Mouse (Mus musculus) heart, adult 2 months (tissue): ENCODE results near the gene Sirt3. TPM values are rescaled to one million over a fixed set of nuclear protein-coding genes. Genes with fewer than 3 reads are reported as not detected.
A peak's percentile ranks its signal among the peaks of the same experiment; 100 is the strongest.

Source experiments
- DNase-seq, 2 experiments: peaks; one replicate each; pipeline ENCODE4 v3.0.0; 2021
- H3K27ac ChIP-seq: fragments of 200-600 bp; 2 replicates; pipeline ENCODE4 v1.8.1; 2022
- H3K27me3 ChIP-seq: fragments of 200-500 bp; 2 replicates; pipeline ENCODE4 v1.6.1; 2012; ENCODE audit warnings: mild to moderate bottlenecking, low read length, inconsistent platforms, mixed read lengths; ENCODE audit not compliant: control insufficient read depth, insufficient read depth
- H3K36me3 ChIP-seq: fragments of 200-500 bp; 2 replicates; pipeline ENCODE4 v1.6.1; 2012; ENCODE audit warnings: low read length, inconsistent platforms; ENCODE audit not compliant: control insufficient read depth, insufficient read depth
- H3K4me1 ChIP-seq: fragments of 200-500 bp; 2 replicates; pipeline ENCODE4 v1.6.1; 2011; ENCODE audit warnings: low read length; ENCODE audit not compliant: control insufficient read depth, insufficient read depth
- H3K4me3 ChIP-seq: fragments of 200-600 bp; 2 replicates; pipeline ENCODE4 v1.8.1; 2022
- H3K79me2 ChIP-seq: fragments of 200-500 bp; replicated peaks from 2 replicates; pipeline ENCODE4 v1.6.1; 2012; ENCODE audit warnings: mild to moderate bottlenecking, inconsistent platforms, low read length, moderate library complexity, mixed read lengths; ENCODE audit not compliant: control insufficient read depth, insufficient read depth
- H3K9ac ChIP-seq: fragments of 200-500 bp; 2 replicates; pipeline ENCODE4 v1.6.1; 2012; ENCODE audit warnings: low read depth, mild to moderate bottlenecking, control low read depth, inconsistent platforms, low read length, mixed read lengths
- CTCF ChIP-seq: fragments of 200-600 bp; IDR thresholded peaks from 2 replicates; pipeline ENCODE4 v1.8.1; 2022; ENCODE audit warnings: antibody characterized with exemption, mild to moderate bottlenecking, moderate library complexity
- EP300 ChIP-seq: fragments of 200-500 bp; IDR thresholded peaks from 2 replicates; pipeline ENCODE4 v1.6.1; 2011; ENCODE audit warnings: low read depth, low read length, control low read depth; ENCODE audit not compliant: insufficient read depth
- POLR2A ChIP-seq: fragments of 200-500 bp; IDR thresholded peaks from 2 replicates; pipeline ENCODE4 v1.6.1; 2011; ENCODE audit warnings: mild to moderate bottlenecking, low read depth, low read length, control low read depth; ENCODE audit not compliant: insufficient read depth
- WGBS: fragments of 180-500 bp; shearing (Covaris S2); methylation state at CpG from one replicate; pipeline ENCODE4 v1.1.7; 2018; 5-methylcytosine and 5-hydroxymethylcytosine counted together
- intact Hi-C: fragments of 180-260 bp; cut with DNase I; formaldehyde crosslinking; loops from one replicate; pipeline ENCODE4 v1.15.1; 2025
- polyA plus RNA-seq: library from polyadenylated mRNA; depleted of rRNA; stranded (reverse); fragments of >200 nt; gene quantifications from 2 replicates; pipeline ENCODE4 v1.2.3, GENCODE M21; 2012
- total RNA-seq, 2 experiments: library from RNA; stranded (reverse); gene quantifications; 2 replicates each; pipeline ENCODE4 v1.2.3; 2021

Gene Sirt3
- total and polyA plus RNA-seq, 3 experiments, result 53.1 to 86.9 (median 60.6) TPM

DNA sequence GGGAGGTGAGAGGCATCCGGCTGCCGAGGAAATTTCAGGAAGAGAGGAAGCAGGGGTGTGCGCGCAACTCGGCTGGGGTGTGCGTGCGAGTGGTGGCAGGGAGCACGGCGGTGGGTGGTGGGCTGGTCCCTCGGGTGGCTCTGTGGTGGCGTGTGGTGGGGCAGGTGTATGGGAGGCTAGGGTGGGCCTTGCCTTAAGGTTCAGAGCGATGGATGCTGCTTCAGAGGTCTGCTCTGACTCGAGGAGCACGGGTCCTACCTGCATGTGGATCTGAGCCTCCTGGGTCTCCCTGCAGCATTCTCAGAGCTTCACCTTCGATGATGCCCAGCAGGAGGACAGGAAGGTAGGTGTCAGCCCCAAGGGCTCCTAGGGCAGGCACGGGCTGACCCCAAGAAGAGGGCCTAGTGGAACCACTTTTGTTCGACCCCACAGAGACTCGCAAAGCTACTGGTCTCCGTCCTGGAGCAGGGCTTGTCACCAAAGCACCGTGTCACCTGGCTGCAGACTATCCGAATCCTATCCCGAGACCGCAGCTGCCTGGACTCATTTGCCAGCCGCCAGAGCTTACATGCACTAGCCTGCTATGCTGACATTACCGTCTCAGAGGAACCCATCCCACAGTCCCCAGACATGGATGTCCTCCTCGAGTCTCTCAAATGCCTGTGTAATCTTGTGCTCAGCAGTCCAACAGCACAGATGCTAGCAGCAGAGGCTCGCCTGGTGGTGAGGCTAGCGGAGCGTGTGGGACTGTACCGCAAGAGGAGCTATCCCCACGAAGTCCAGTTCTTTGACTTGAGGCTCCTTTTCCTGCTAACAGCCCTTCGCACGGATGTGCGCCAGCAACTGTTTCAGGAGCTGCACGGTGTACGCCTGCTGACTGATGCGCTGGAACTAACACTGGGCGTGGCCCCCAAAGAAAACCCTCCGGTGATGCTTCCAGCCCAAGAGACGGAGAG, 24.3 kb downstream of the Sirt3 start, which contains the start of gene Bet1l:
Gene Bet1l (minus strand): TSS at position 28 of the 956 bp plus-strand sequence.
- peak within 1 kb of the TSS; percentile 93 for H3K27ac ChIP-seq
- intact Hi-C loops, result loop anchor here (1.0 to 5.0 kb wide), 2 partner anchors 24 to 314 kb away; partner anchors contain the start of genes Rnh1 and Sirt3

DNA sequence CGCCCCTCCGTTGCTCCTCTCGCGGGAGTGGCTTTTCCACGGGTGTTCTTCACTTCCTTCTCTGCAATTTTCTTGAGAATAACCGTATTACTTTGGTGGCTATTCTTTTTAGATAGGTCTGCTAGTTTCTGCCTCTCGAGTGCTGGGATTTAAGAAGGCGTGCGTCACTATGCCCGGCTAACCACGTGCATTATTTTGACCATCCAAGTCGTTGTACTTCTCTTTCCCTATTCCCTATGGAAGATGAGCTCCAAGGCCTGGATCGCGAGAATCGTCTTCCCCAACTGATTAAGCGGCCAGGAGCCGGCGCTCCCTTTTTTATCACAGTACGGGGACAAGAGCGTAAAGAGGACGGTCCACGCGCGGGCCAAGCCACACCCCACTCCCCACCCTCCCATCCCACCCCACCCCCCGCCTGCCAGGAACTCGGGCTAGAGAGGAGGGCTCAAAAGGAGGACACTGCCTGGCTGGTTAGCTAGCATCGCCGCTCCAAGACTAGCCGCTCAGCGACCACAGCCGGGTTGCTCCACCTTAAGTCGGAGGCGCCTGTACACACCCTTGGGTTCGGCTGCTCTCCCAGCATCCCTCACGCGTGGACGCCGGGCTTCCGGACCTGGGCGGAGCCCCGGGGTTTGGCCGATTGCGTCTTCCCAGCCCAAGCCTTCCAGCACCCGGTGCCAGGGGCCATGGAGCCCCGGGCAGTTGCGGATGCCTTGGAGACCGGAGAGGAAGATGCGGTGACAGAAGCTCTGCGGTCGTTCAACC, 25.1 kb downstream of the Sirt3 start, which contains the start of gene Ric8a:
Gene Ric8a (plus strand): TSS at position 173 of the 765 bp plus-strand sequence.
- TF ChIP-seq POLR2A, result peak; percentile 75
- TF ChIP-seq EP300, result no peak
- DNase-seq, result peak; percentile 95
- H3K4me3 ChIP-seq, result peak within 1 kb of the TSS; percentile 93
- peak within 1 kb of the TSS; percentile 93 for H3K27ac ChIP-seq
- H3K79me2 ChIP-seq, result no peaks in the 10 kb centered on the region; the same call in 1 of the 2 replicates
- peak within 1 kb of the TSS; percentile 87 for H3K9ac ChIP-seq
- H3K4me1 ChIP-seq, result peaks cover 8% of the 10 kb centered on the region
- intact Hi-C loops, result loop anchor here (1.0 to 5.0 kb wide), 2 partner anchors 25 to 315 kb away; partner anchors contain the start of genes Rnh1 and Sirt3
- under 1% methylated on average over 50 of the region's 50 CpGs for WGBS
- H3K36me3 ChIP-seq, result no peaks in the 10 kb centered on the region
- H3K27me3 ChIP-seq, result no peaks in the 10 kb centered on the region

More for the DNA sequence above, 24.3 kb downstream of the Sirt3 start, which contains the start of gene Bet1l:
- H3K4me1 ChIP-seq, result peaks cover 8% of the 10 kb centered on the region
- H3K4me3 ChIP-seq, result peak within 1 kb of the TSS; percentile 93
- H3K9ac ChIP-seq, result peak within 1 kb of the TSS; percentile 87
- WGBS, result 19% methylated on average over 40 of the region's 40 CpGs
- no peaks in the 10 kb centered on the region for H3K27me3 ChIP-seq
- H3K79me2 ChIP-seq, result no peaks in the 10 kb centered on the region; the same call in 1 of the 2 replicates
- no peak for DNase-seq
- no peaks in the 10 kb centered on the region for H3K36me3 ChIP-seq
- no peak for TF ChIP-seq CTCF
- TF ChIP-seq POLR2A, result no peak
- no peak for TF ChIP-seq EP300

DNA sequence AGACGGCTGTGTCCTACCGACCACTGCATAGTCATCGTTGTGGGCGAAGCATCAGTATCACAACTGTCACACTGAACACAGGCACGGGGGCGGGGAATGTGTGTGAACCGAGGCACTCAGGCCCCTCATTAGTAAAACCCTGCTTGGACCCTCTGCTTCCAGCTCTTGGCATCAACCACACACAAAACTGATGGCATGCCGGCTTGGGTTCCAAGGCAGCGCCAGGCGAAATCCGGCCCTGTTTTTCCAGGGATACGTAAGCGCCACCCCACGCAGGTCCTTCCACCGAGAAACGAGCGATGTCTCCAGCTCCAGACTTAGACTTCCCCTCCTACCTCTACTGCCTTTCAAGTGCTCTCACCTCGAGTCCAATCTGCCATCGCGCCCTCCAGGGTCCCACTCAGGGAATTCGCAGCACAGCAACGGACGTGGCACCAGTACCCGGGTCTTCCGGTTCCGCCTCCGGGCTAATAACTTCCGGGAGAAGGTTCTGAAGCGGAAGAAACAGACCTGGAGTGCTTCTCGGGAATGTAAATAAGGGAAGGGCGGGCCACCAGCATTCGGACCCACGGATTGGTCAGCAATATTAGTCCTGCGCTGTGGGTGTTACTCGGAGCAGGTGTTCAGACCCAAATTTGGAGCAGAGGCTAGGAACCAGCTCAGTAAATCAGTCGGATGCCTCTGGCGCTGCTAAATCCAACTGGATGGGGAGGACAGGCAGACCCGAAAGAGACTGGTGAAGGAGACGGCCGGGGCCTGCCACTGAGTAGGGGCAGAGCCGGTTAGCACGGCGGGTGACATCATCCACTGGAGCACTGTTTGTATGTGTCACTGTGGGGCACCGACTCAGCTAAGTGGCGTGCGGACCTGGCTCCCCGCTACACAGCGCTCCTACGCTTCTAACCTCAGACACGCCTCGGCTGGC, 26.0 kb downstream of the Sirt3 start, which contains the start of gene Gm45785:
Gene Gm45785 (minus strand): TSS at position 472 of the 925 bp plus-strand sequence.
- no peaks in the 10 kb centered on the region; the same call in 1 of the 2 replicates for H3K79me2 ChIP-seq
- intact Hi-C loops, result loop anchor here (5.0 kb wide), 1 partner anchor 316 kb away; the partner anchor contains the start of gene Rnh1
- no peaks in the 10 kb centered on the region for H3K36me3 ChIP-seq
- H3K4me3 ChIP-seq, result peak within 1 kb of the TSS; percentile 93
- TF ChIP-seq CTCF (no peak), EP300 (peak; percentile 61; the same call in 1 of the 2 replicates), POLR2A (peak; percentile 87)
- H3K27me3 ChIP-seq, result no peaks in the 10 kb centered on the region
- DNase-seq, result peak; percentile 84 to 91
- peak within 1 kb of the TSS; percentile 93 for H3K27ac ChIP-seq
- H3K4me1 ChIP-seq, result peaks cover 8% of the 10 kb centered on the region
- H3K9ac ChIP-seq, result peak within 1 kb of the TSS; percentile 85
- under 1% methylated on average over 51 of the region's 51 CpGs for WGBS

DNA sequence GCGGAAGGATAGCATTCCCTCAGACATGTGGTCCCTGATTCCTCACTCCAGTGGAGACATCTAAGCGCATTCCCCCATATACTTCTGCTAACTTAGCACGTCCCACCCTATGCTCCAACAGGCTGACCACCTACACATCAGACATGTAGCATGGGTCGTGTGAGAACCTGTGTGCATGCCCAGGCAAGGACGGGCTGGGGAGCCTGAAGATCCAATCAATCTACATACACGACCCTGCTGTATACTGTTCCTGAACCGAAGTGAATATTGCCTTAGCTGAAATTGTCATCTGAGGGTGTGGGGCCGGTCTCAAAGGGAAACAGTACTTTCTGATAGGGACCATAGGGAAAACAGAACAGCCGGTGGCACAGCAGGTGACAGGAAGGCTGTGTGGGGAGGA, 26.9 kb downstream of the Sirt3 start:
- TF ChIP-seq CTCF (no peak), POLR2A (no peak), EP300 (no peak)
- Histone ChIP-seq H3K4me3 (peak overlapping the region; percentile 93), H3K4me1 (peaks cover 8% of the 10 kb centered on the region), H3K27me3 (no peaks in the 10 kb centered on the region), H3K27ac (no peak overlapping the region; the same call in 1 of the 2 replicates), H3K79me2 (no peaks in the 10 kb centered on the region; the same call in 1 of the 2 replicates), H3K9ac (peak overlapping the region; percentile 77; the same call in 1 of the 2 replicates), H3K36me3 (no peaks in the 10 kb centered on the region)
- WGBS, result 55% methylated on average over 9 of the region's 9 CpGs
- intact Hi-C loops, result loop anchor here (5.0 kb wide), 1 partner anchor 317 kb away; the partner anchor contains the start of gene Rnh1
- DNase-seq, result no peak

DNA sequence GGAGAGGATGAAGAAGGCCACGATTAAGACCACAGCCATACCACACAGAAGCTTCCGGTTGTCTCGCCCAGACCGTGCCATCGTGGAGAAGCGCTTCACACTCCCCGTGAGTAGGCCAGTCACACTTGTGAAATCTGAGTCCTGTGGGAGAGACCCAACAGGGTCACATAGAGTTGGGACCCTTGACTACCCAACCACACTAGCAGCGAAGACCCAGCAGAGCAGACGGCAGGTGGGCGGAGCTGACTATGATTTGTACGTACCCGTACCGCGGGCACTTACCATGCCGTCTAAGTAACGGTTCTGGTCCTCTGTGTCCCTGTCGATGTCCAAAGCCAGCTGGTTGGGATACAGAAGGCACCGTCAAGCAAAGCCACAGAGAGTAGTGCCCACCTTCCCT, 27.6 kb downstream of the Sirt3 start:
- no peaks in the 10 kb centered on the region for H3K27me3 ChIP-seq
- 92% methylated on average over 18 of the region's 18 CpGs for WGBS
- H3K79me2 ChIP-seq, result no peaks in the 10 kb centered on the region; the same call in 1 of the 2 replicates
- H3K27ac ChIP-seq, result no peak overlapping the region
- no peak for TF ChIP-seq EP300
- TF ChIP-seq CTCF, result no peak
- TF ChIP-seq POLR2A, result no peak
- H3K9ac ChIP-seq, result no peak overlapping the region
- intact Hi-C loops, result no loop called here
- peaks cover 8% of the 10 kb centered on the region for H3K4me1 ChIP-seq
- peak in 1 of 2 experiments; percentile 20 for DNase-seq
- H3K36me3 ChIP-seq, result no peaks in the 10 kb centered on the region
- no peak overlapping the region for H3K4me3 ChIP-seq
